Mouse (Mus musculus): ENCODE results near the gene Spata13. TPM values are rescaled to one million over a fixed set of nuclear protein-coding genes. Genes with fewer than 3 reads are reported as not detected.

The Spata13 gene
- polyA plus RNA-seq, 1 experiment from 2014 or later = 25.9 TPM

- 40% methylated on average over 6 of the region's 6 CpGs for WGBS
- H3K27me3 ChIP-seq (ENCODE audit: control insufficient read depth, insufficient read depth, low read length) = no peaks in the 10 kb centered on the region
- DNase-seq (ENCODE audit: low spot score) = no peak
- H3K4me3 ChIP-seq (ENCODE audit: low read depth, low read length) = no peak overlapping the region
- H3K4me2 ChIP-seq (ENCODE audit: low read depth, low read length) = no peak overlapping the region
- ATAC-seq (replicated peaks; ENCODE audit: insufficient number of reproducible peaks, low FRiP score, low TSS enrichment, low read depth) = no peak
- no peak overlapping the region for H3K9ac ChIP-seq (replicated peaks; ENCODE audit: low read length)
- H3K36me3 ChIP-seq (replicated peaks; ENCODE audit: control insufficient read depth, insufficient read depth, low read depth, low read length) = no peaks in the 10 kb centered on the region
- H3K9me3 ChIP-seq (replicated peaks; ENCODE audit: control insufficient read depth, low read length) = no peaks in the 10 kb centered on the region
- H3K4me1 ChIP-seq (ENCODE audit: control insufficient read depth, insufficient read depth, low read length) = no peaks in the 10 kb centered on the region
- no peak overlapping the region for H3K27ac ChIP-seq (replicated peaks; ENCODE audit: low read depth, low read length)
Measured at GRCm38 (mm10) chr14:60769340-60769739, 135.5 kb downstream of the Spata13 start.

- H3K36me3 ChIP-seq (replicated peaks; ENCODE audit: control insufficient read depth, insufficient read depth, low read depth, low read length) = no peaks in the 10 kb centered on the region
- no peak overlapping the region for H3K9ac ChIP-seq (replicated peaks; ENCODE audit: low read length)
- WGBS = 76% methylated on average over 6 of the region's 6 CpGs
- ATAC-seq (replicated peaks; ENCODE audit: insufficient number of reproducible peaks, low FRiP score, low TSS enrichment, low read depth) (no peak), DNase-seq (ENCODE audit: low spot score) (no peak)
- H3K4me2 ChIP-seq (ENCODE audit: low read depth, low read length) = no peak overlapping the region
- no peaks in the 10 kb centered on the region for H3K27me3 ChIP-seq (ENCODE audit: control insufficient read depth, insufficient read depth, low read length)
- H3K4me3 ChIP-seq (ENCODE audit: low read depth, low read length) = no peak overlapping the region
- H3K4me1 ChIP-seq (ENCODE audit: control insufficient read depth, insufficient read depth, low read length) = no peaks in the 10 kb centered on the region
- no peaks in the 10 kb centered on the region for H3K9me3 ChIP-seq (replicated peaks; ENCODE audit: control insufficient read depth, low read length)
- no peak overlapping the region for H3K27ac ChIP-seq (replicated peaks; ENCODE audit: low read depth, low read length)
Measured at GRCm38 (mm10) chr14:60770594-60770993, 136.8 kb downstream of the Spata13 start.

GRCm38 (mm10) chr14:60771057-60771456, 137.3 kb downstream of the Spata13 start:
- ATAC-seq (replicated peaks; ENCODE audit: insufficient number of reproducible peaks, low FRiP score, low TSS enrichment, low read depth) = no peak
- peak overlapping the region; percentile 29 for H3K4me2 ChIP-seq (ENCODE audit: low read depth, low read length)
- no peaks in the 10 kb centered on the region for H3K36me3 ChIP-seq (replicated peaks; ENCODE audit: control insufficient read depth, insufficient read depth, low read depth, low read length)
- no peaks in the 10 kb centered on the region for H3K9me3 ChIP-seq (replicated peaks; ENCODE audit: control insufficient read depth, low read length)
- 6% methylated on average over 8 of the region's 8 CpGs for WGBS
- DNase-seq (ENCODE audit: low spot score) = peak; percentile 64
- no peaks in the 10 kb centered on the region for H3K27me3 ChIP-seq (ENCODE audit: control insufficient read depth, insufficient read depth, low read length)
- H3K4me1 ChIP-seq (ENCODE audit: control insufficient read depth, insufficient read depth, low read length) = no peaks in the 10 kb centered on the region
- no peak overlapping the region for H3K27ac ChIP-seq (replicated peaks; ENCODE audit: low read depth, low read length)
- H3K9ac ChIP-seq (replicated peaks; ENCODE audit: low read length) = no peak overlapping the region
- H3K4me3 ChIP-seq (ENCODE audit: low read depth, low read length) = 0 out of 2 replicates have a peak overlapping the region, but pooled peaks have one; percentile 3

- Histone ChIP-seq H3K27ac (replicated peaks; ENCODE audit: low read depth, low read length) (no peak overlapping the region), H3K9ac (replicated peaks; ENCODE audit: low read length) (no peak overlapping the region), H3K36me3 (replicated peaks; ENCODE audit: control insufficient read depth, insufficient read depth, low read depth, low read length) (no peaks in the 10 kb centered on the region), H3K9me3 (replicated peaks; ENCODE audit: control insufficient read depth, low read length) (no peaks in the 10 kb centered on the region), H3K4me1 (ENCODE audit: control insufficient read depth, insufficient read depth, low read length) (no peaks in the 10 kb centered on the region), H3K4me3 (ENCODE audit: low read depth, low read length) (no peak overlapping the region), H3K4me2 (ENCODE audit: low read depth, low read length) (no peak overlapping the region), H3K27me3 (ENCODE audit: control insufficient read depth, insufficient read depth, low read length) (no peaks in the 10 kb centered on the region)
- DNase-seq (ENCODE audit: low spot score) (no peak), ATAC-seq (replicated peaks; ENCODE audit: insufficient number of reproducible peaks, low FRiP score, low TSS enrichment, low read depth) (no peak)
- 81% methylated on average over 2 of the region's 2 CpGs for WGBS
Measured at GRCm38 (mm10) chr14:60773476-60773875, 139.7 kb downstream of the Spata13 start.

GRCm38 (mm10) chr14:60776521-60776920, 142.7 kb downstream of the Spata13 start:
- Histone ChIP-seq H3K9me3 (replicated peaks; ENCODE audit: control insufficient read depth, low read length) (no peaks in the 10 kb centered on the region), H3K27me3 (ENCODE audit: control insufficient read depth, insufficient read depth, low read length) (no peaks in the 10 kb centered on the region), H3K4me1 (ENCODE audit: control insufficient read depth, insufficient read depth, low read length) (no peaks in the 10 kb centered on the region), H3K36me3 (replicated peaks; ENCODE audit: control insufficient read depth, insufficient read depth, low read depth, low read length) (no peaks in the 10 kb centered on the region), H3K4me2 (ENCODE audit: low read depth, low read length) (no peak overlapping the region), H3K9ac (replicated peaks; ENCODE audit: low read length) (no peak overlapping the region), H3K27ac (replicated peaks; ENCODE audit: low read depth, low read length) (no peak overlapping the region), H3K4me3 (ENCODE audit: low read depth, low read length) (no peak overlapping the region)
- 88% methylated on average over 8 of the region's 8 CpGs for WGBS
- ATAC-seq (replicated peaks; ENCODE audit: insufficient number of reproducible peaks, low FRiP score, low TSS enrichment, low read depth) (no peak), DNase-seq (ENCODE audit: low spot score) (no peak)

GRCm38 (mm10) chr14:60777485-60777919, 143.7 kb downstream of the Spata13 start:
- ATAC-seq (replicated peaks; ENCODE audit: insufficient number of reproducible peaks, low FRiP score, low TSS enrichment, low read depth) (no peak), DNase-seq (ENCODE audit: low spot score) (no peak)
- H3K9ac ChIP-seq (replicated peaks; ENCODE audit: low read length) = no peak overlapping the region
- H3K4me3 ChIP-seq (ENCODE audit: low read depth, low read length) = no peak overlapping the region
- no peaks in the 10 kb centered on the region for H3K4me1 ChIP-seq (ENCODE audit: control insufficient read depth, insufficient read depth, low read length)
- no peak overlapping the region for H3K27ac ChIP-seq (replicated peaks; ENCODE audit: low read depth, low read length)
- WGBS = 86% methylated on average over 5 of the region's 5 CpGs
- H3K36me3 ChIP-seq (replicated peaks; ENCODE audit: control insufficient read depth, insufficient read depth, low read depth, low read length) = no peaks in the 10 kb centered on the region
- H3K27me3 ChIP-seq (ENCODE audit: control insufficient read depth, insufficient read depth, low read length) = no peaks in the 10 kb centered on the region
- no peaks in the 10 kb centered on the region for H3K9me3 ChIP-seq (replicated peaks; ENCODE audit: control insufficient read depth, low read length)
- H3K4me2 ChIP-seq (ENCODE audit: low read depth, low read length) = no peak overlapping the region

GRCm38 (mm10) chr14:60779198-60779597, 145.4 kb downstream of the Spata13 start:
- Histone ChIP-seq H3K4me2 (ENCODE audit: low read depth, low read length) (no peak overlapping the region), H3K4me1 (ENCODE audit: control insufficient read depth, insufficient read depth, low read length) (no peaks in the 10 kb centered on the region), H3K4me3 (ENCODE audit: low read depth, low read length) (no peak overlapping the region), H3K9ac (replicated peaks; ENCODE audit: low read length) (no peak overlapping the region), H3K36me3 (replicated peaks; ENCODE audit: control insufficient read depth, insufficient read depth, low read depth, low read length) (no peaks in the 10 kb centered on the region), H3K9me3 (replicated peaks; ENCODE audit: control insufficient read depth, low read length) (no peaks in the 10 kb centered on the region), H3K27me3 (ENCODE audit: control insufficient read depth, insufficient read depth, low read length) (no peaks in the 10 kb centered on the region), H3K27ac (replicated peaks; ENCODE audit: low read depth, low read length) (no peak overlapping the region)
- ATAC-seq (replicated peaks; ENCODE audit: insufficient number of reproducible peaks, low FRiP score, low TSS enrichment, low read depth) (no peak), DNase-seq (ENCODE audit: low spot score) (no peak)
- 93% methylated on average over 7 of the region's 7 CpGs for WGBS

GRCm38 (mm10) chr14:60782121-60782656, 148.4 kb downstream of the Spata13 start:
- no peaks in the 10 kb centered on the region for H3K36me3 ChIP-seq (replicated peaks; ENCODE audit: control insufficient read depth, insufficient read depth, low read depth, low read length)
- ATAC-seq (replicated peaks; ENCODE audit: insufficient number of reproducible peaks, low FRiP score, low TSS enrichment, low read depth) (no peak), DNase-seq (ENCODE audit: low spot score) (no peak)
- no peak overlapping the region for H3K27ac ChIP-seq (replicated peaks; ENCODE audit: low read depth, low read length)
- H3K4me3 ChIP-seq (ENCODE audit: low read depth, low read length) = no peak overlapping the region
- no peak overlapping the region; the same call in 1 of the 2 replicates for H3K4me2 ChIP-seq (ENCODE audit: low read depth, low read length)
- WGBS = 46% methylated on average over 7 of the region's 7 CpGs
- H3K4me1 ChIP-seq (ENCODE audit: control insufficient read depth, insufficient read depth, low read length) = no peaks in the 10 kb centered on the region
- no peak overlapping the region for H3K9ac ChIP-seq (replicated peaks; ENCODE audit: low read length)
- no peaks in the 10 kb centered on the region for H3K27me3 ChIP-seq (ENCODE audit: control insufficient read depth, insufficient read depth, low read length)
- H3K9me3 ChIP-seq (replicated peaks; ENCODE audit: control insufficient read depth, low read length) = no peaks in the 10 kb centered on the region
